Comparison of ENCODE assay signal across 12 mouse cellular contexts in genomic region chr3:137929940-137930339, GRCm38 (mm10).
"Had no signal": no experiment of that assay in that cellular context is flagged by ENCODE, and none has a peak within 500 bp of the region (broad histone marks: within the 10 kb centered on the region; RNA-seq: fewer than 3 reads in every experiment).

No protein-coding gene starts in this region.

- H3K27me3 ChIP-seq: limb, embryonic 13.5 days; liver, embryonic 13.5 days; midbrain, embryonic 13.5 days had no signal

- H3K4me2 ChIP-seq: limb, embryonic 13.5 days; liver, embryonic 13.5 days; lung, embryonic 14.5 days; midbrain, embryonic 13.5 days had no signal

- H3K4me3 ChIP-seq: limb, embryonic 10.5 days; limb, embryonic 13.5 days; liver, embryonic 13.5 days; midbrain, embryonic 13.5 days had no signal

- H3K9ac ChIP-seq: limb, embryonic 13.5 days; liver, embryonic 13.5 days; lung, embryonic 14.5 days; midbrain, embryonic 13.5 days had no signal

- H3K27ac ChIP-seq: limb, embryonic 10.5 days; limb, embryonic 13.5 days; liver, embryonic 13.5 days; midbrain, embryonic 13.5 days had no signal

- H3K4me1 ChIP-seq: limb, embryonic 10.5 days; limb, embryonic 13.5 days; liver, embryonic 13.5 days; midbrain, embryonic 13.5 days had no signal

- ATAC-seq: lung, postnatal 0 days; midbrain, embryonic 13.5 days had no signal

- DNase-seq: kidney, adult 9 months; kidney, postnatal 14 days; kidney, postnatal 4 days; liver; liver, embryonic 13.5 days; lung, embryonic 14.5 days; thymus, adult 18-20 months; thymus, postnatal 36 days had no signal

- H3K9me3 ChIP-seq: limb, embryonic 10.5 days; limb, embryonic 13.5 days; liver, embryonic 13.5 days; midbrain, embryonic 13.5 days had no signal
